Mouse (Mus musculus): ENCODE data around the gene Plin1. TPM values are rescaled to one million over a fixed set of nuclear protein-coding genes. Genes with fewer than 3 reads are reported as not detected.

The Plin1 gene
- polyA plus RNA-seq, 1 experiment from 2014 or later: not detected

GRCm38 (mm10) chr7:79727091-79727490, 5.6 kb downstream of the Plin1 start:
- no peaks in the 10 kb centered on the region for H3K4me1 ChIP-seq (ENCODE audit: control insufficient read depth, low read depth, low read length)
- H3K36me3 ChIP-seq (ENCODE audit: control insufficient read depth, insufficient read depth): no peaks in the 10 kb centered on the region
- no peak overlapping the region for H3K4me3 ChIP-seq (ENCODE audit: low read depth, low read length)
- H3K9me3 ChIP-seq (replicated peaks; ENCODE audit: control insufficient read depth, low read length): no peaks in the 10 kb centered on the region
- WGBS (ENCODE audit: insufficient replicate concordance): 9% methylated on average over 2 of the region's 2 CpGs
- no peak overlapping the region for H3K4me2 ChIP-seq (ENCODE audit: low read depth, low read length)
- no peak for ATAC-seq (ENCODE audit: low read depth)
- H3K9ac ChIP-seq (ENCODE audit: low read depth, low read length): no peak overlapping the region
- H3K27ac ChIP-seq (ENCODE audit: low read length): no peak overlapping the region
- H3K27me3 ChIP-seq (ENCODE audit: control insufficient read depth, insufficient read depth, low read depth, low read length): peaks cover 3% of the 10 kb centered on the region; the same call in 1 of the 2 replicates

GRCm38 (mm10) chr7:79721386-79721977, 11.2 kb downstream of the Plin1 start:
- H3K4me1 ChIP-seq (ENCODE audit: control insufficient read depth, low read depth, low read length): no peaks in the 10 kb centered on the region
- peak overlapping the region; percentile 52 for H3K4me3 ChIP-seq (ENCODE audit: low read depth, low read length)
- H3K27ac ChIP-seq (ENCODE audit: low read length): no peak overlapping the region
- peak overlapping the region; percentile 28; the same call in 1 of the 2 replicates for H3K9ac ChIP-seq (ENCODE audit: low read depth, low read length)
- under 1% methylated on average over 47 of the region's 48 CpGs for WGBS (ENCODE audit: insufficient replicate concordance)
- H3K27me3 ChIP-seq (ENCODE audit: control insufficient read depth, insufficient read depth, low read depth, low read length): peaks cover 18% of the 10 kb centered on the region
- H3K4me2 ChIP-seq (ENCODE audit: low read depth, low read length): peak overlapping the region; percentile 58
- no peaks in the 10 kb centered on the region for H3K36me3 ChIP-seq (ENCODE audit: control insufficient read depth, insufficient read depth)
- H3K9me3 ChIP-seq (replicated peaks; ENCODE audit: control insufficient read depth, low read length): no peaks in the 10 kb centered on the region
- ATAC-seq (ENCODE audit: low read depth): peak; percentile 43; the same call in 1 of the 2 replicates

GRCm38 (mm10) chr7:79715187-79715981, 17.3 kb downstream of the Plin1 start, which contains the start of gene Kif7:
Gene Kif7, minus strand, starts transcription at chr7:79715720.
- Histone ChIP-seq H3K9me3 (replicated peaks; ENCODE audit: control insufficient read depth, low read length) (no peaks in the 10 kb centered on the region), H3K27me3 (ENCODE audit: control insufficient read depth, insufficient read depth, low read depth, low read length) (peaks cover 18% of the 10 kb centered on the region), H3K4me1 (ENCODE audit: control insufficient read depth, low read depth, low read length) (no peaks in the 10 kb centered on the region; the same call in 1 of the 2 replicates), H3K9ac (ENCODE audit: low read depth, low read length) (peak within 1 kb of the TSS; percentile 13), H3K27ac (ENCODE audit: low read length) (no peak within 1 kb of the TSS), H3K4me2 (ENCODE audit: low read depth, low read length) (peak within 1 kb of the TSS; percentile 66), H3K36me3 (ENCODE audit: control insufficient read depth, insufficient read depth) (no peaks in the 10 kb centered on the region), H3K4me3 (ENCODE audit: low read depth, low read length) (peak within 1 kb of the TSS; percentile 63)
- ATAC-seq (ENCODE audit: low read depth): peak; percentile 73
- 1% methylated on average over 53 of the region's 55 CpGs for WGBS (ENCODE audit: insufficient replicate concordance)

GRCm38 (mm10) chr7:79710831-79711230, 21.9 kb downstream of the Plin1 start:
- Histone ChIP-seq H3K36me3 (ENCODE audit: control insufficient read depth, insufficient read depth) (no peaks in the 10 kb centered on the region), H3K4me3 (ENCODE audit: low read depth, low read length) (no peak overlapping the region), H3K9me3 (replicated peaks; ENCODE audit: control insufficient read depth, low read length) (no peaks in the 10 kb centered on the region), H3K9ac (ENCODE audit: low read depth, low read length) (no peak overlapping the region), H3K27me3 (ENCODE audit: control insufficient read depth, insufficient read depth, low read depth, low read length) (peaks cover 24% of the 10 kb centered on the region), H3K27ac (ENCODE audit: low read length) (no peak overlapping the region), H3K4me1 (ENCODE audit: control insufficient read depth, low read depth, low read length) (no peaks in the 10 kb centered on the region; the same call in 1 of the 2 replicates), H3K4me2 (ENCODE audit: low read depth, low read length) (no peak overlapping the region)
- ATAC-seq (ENCODE audit: low read depth): no peak
- 51% methylated on average over 17 of the region's 17 CpGs for WGBS (ENCODE audit: insufficient replicate concordance)

- no peak overlapping the region for H3K27ac ChIP-seq (ENCODE audit: low read length)
- H3K9ac ChIP-seq (ENCODE audit: low read depth, low read length): no peak overlapping the region
- no peaks in the 10 kb centered on the region for H3K9me3 ChIP-seq (replicated peaks; ENCODE audit: control insufficient read depth, low read length)
- no peak for ATAC-seq (ENCODE audit: low read depth)
- H3K4me1 ChIP-seq (ENCODE audit: control insufficient read depth, low read depth, low read length): no peaks in the 10 kb centered on the region
- H3K36me3 ChIP-seq (ENCODE audit: control insufficient read depth, insufficient read depth): no peaks in the 10 kb centered on the region
- 2% methylated on average over 55 of the region's 55 CpGs for WGBS (ENCODE audit: insufficient replicate concordance)
- H3K4me3 ChIP-seq (ENCODE audit: low read depth, low read length): peak overlapping the region; percentile 45
- H3K4me2 ChIP-seq (ENCODE audit: low read depth, low read length): peak overlapping the region; percentile 60
- peaks cover 23% of the 10 kb centered on the region for H3K27me3 ChIP-seq (ENCODE audit: control insufficient read depth, insufficient read depth, low read depth, low read length)
Measured at GRCm38 (mm10) chr7:79710130-79710607, 22.5 kb downstream of the Plin1 start.

GRCm38 (mm10) chr7:79705210-79705609, 27.5 kb downstream of the Plin1 start:
- H3K36me3 ChIP-seq (ENCODE audit: control insufficient read depth, insufficient read depth): no peaks in the 10 kb centered on the region
- H3K27me3 ChIP-seq (ENCODE audit: control insufficient read depth, insufficient read depth, low read depth, low read length): peaks cover 8% of the 10 kb centered on the region
- no peak overlapping the region for H3K9ac ChIP-seq (ENCODE audit: low read depth, low read length)
- H3K9me3 ChIP-seq (replicated peaks; ENCODE audit: control insufficient read depth, low read length): no peaks in the 10 kb centered on the region
- no peak; the same call in 1 of the 2 replicates for ATAC-seq (ENCODE audit: low read depth)
- H3K4me2 ChIP-seq (ENCODE audit: low read depth, low read length): no peak overlapping the region
- no peak overlapping the region for H3K4me3 ChIP-seq (ENCODE audit: low read depth, low read length)
- no peaks in the 10 kb centered on the region for H3K4me1 ChIP-seq (ENCODE audit: control insufficient read depth, low read depth, low read length)
- no peak overlapping the region for H3K27ac ChIP-seq (ENCODE audit: low read length)
- 57% methylated on average over 5 of the region's 5 CpGs for WGBS (ENCODE audit: insufficient replicate concordance)

- H3K9ac ChIP-seq (ENCODE audit: low read depth, low read length): no peak overlapping the region
- H3K4me1 ChIP-seq (ENCODE audit: control insufficient read depth, low read depth, low read length): no peaks in the 10 kb centered on the region
- H3K4me3 ChIP-seq (ENCODE audit: low read depth, low read length): no peak overlapping the region
- no peaks in the 10 kb centered on the region for H3K9me3 ChIP-seq (replicated peaks; ENCODE audit: control insufficient read depth, low read length)
- peaks cover 17% of the 10 kb centered on the region for H3K36me3 ChIP-seq (ENCODE audit: control insufficient read depth, insufficient read depth)
- no peak overlapping the region for H3K4me2 ChIP-seq (ENCODE audit: low read depth, low read length)
- H3K27me3 ChIP-seq (ENCODE audit: control insufficient read depth, insufficient read depth, low read depth, low read length): no peaks in the 10 kb centered on the region
- no peak overlapping the region for H3K27ac ChIP-seq (ENCODE audit: low read length)
- WGBS (ENCODE audit: insufficient replicate concordance): 75% methylated on average over 16 of the region's 16 CpGs
- no peak for ATAC-seq (ENCODE audit: low read depth)
Measured at GRCm38 (mm10) chr7:79702755-79703154, 29.9 kb downstream of the Plin1 start.

- Histone ChIP-seq H3K9ac (ENCODE audit: low read depth, low read length) (no peak overlapping the region), H3K4me2 (ENCODE audit: low read depth, low read length) (no peak overlapping the region), H3K36me3 (ENCODE audit: control insufficient read depth, insufficient read depth) (peaks cover 69% of the 10 kb centered on the region), H3K27me3 (ENCODE audit: control insufficient read depth, insufficient read depth, low read depth, low read length) (no peaks in the 10 kb centered on the region), H3K4me1 (ENCODE audit: control insufficient read depth, low read depth, low read length) (no peaks in the 10 kb centered on the region), H3K27ac (ENCODE audit: low read length) (no peak overlapping the region), H3K4me3 (ENCODE audit: low read depth, low read length) (no peak overlapping the region), H3K9me3 (replicated peaks; ENCODE audit: control insufficient read depth, low read length) (no peaks in the 10 kb centered on the region)
- 69% methylated on average over 8 of the region's 8 CpGs for WGBS (ENCODE audit: insufficient replicate concordance)
- ATAC-seq (ENCODE audit: low read depth): peak; percentile 24; the same call in 1 of the 2 replicates
Measured at GRCm38 (mm10) chr7:79696495-79696894, 36.2 kb downstream of the Plin1 start.

- WGBS (ENCODE audit: insufficient replicate concordance): 79% methylated on average over 2 of the region's 2 CpGs
- no peak overlapping the region for H3K9ac ChIP-seq (ENCODE audit: low read depth, low read length)
- H3K4me3 ChIP-seq (ENCODE audit: low read depth, low read length): no peak overlapping the region
- H3K4me2 ChIP-seq (ENCODE audit: low read depth, low read length): no peak overlapping the region
- no peaks in the 10 kb centered on the region for H3K9me3 ChIP-seq (replicated peaks; ENCODE audit: control insufficient read depth, low read length)
- no peak overlapping the region for H3K27ac ChIP-seq (ENCODE audit: low read length)
- ATAC-seq (ENCODE audit: low read depth): no peak
- peaks cover 72% of the 10 kb centered on the region for H3K36me3 ChIP-seq (ENCODE audit: control insufficient read depth, insufficient read depth)
- H3K4me1 ChIP-seq (ENCODE audit: control insufficient read depth, low read depth, low read length): no peaks in the 10 kb centered on the region
- no peaks in the 10 kb centered on the region for H3K27me3 ChIP-seq (ENCODE audit: control insufficient read depth, insufficient read depth, low read depth, low read length)
Measured at GRCm38 (mm10) chr7:79680231-79680630, 52.5 kb downstream of the Plin1 start.

Data from liver, embryonic 16.5 days (tissue).